Mouse (Mus musculus): ENCODE results near the gene Pitpnc1.

GRCm38 (mm10) chr11:107161215-107161614 is 309.3 kb downstream of the Pitpnc1 start:
- no peak for TF ChIP-seq CTCF (conservative IDR thresholded peaks at IDR 0.05; ENCODE audit: insufficient read depth, insufficient read length, low read depth, low read length)
- TF ChIP-seq POLR2A (IDR thresholded peaks at IDR 0.05; ENCODE audit: low read depth, low read length): no peak
